Mouse (Mus musculus): ENCODE data around the gene Lonp2.
A peak's percentile ranks its signal among the peaks of the same experiment; 100 is the strongest.

The Lonp2 gene

GRCm38 (mm10) chr8:86756948-86757733 lies 133.3 kb downstream of the Lonp2 start:
- DNase-seq = peak; percentile 73 to 79

DNA sequence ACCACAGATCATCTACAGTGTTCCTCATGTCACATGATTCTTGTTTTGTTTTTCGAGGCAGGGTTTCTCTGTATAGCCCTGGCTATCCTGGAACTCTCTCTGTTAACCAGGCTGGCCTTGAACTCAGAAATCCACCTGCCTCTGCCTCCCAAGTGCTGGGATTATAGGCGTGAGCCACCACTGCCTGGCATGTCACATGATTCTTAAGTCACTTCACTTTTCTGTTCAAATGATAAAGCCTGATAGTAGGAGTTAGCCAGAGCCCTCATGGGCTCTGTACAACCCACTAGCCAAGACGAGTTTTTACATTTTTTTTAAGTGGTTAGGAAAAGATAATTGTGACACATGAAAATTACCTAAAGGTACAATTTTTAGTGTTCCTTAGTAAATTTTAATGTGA lies 134.8 kb downstream of the Lonp2 start:
- DNase-seq = no peak

DNA sequence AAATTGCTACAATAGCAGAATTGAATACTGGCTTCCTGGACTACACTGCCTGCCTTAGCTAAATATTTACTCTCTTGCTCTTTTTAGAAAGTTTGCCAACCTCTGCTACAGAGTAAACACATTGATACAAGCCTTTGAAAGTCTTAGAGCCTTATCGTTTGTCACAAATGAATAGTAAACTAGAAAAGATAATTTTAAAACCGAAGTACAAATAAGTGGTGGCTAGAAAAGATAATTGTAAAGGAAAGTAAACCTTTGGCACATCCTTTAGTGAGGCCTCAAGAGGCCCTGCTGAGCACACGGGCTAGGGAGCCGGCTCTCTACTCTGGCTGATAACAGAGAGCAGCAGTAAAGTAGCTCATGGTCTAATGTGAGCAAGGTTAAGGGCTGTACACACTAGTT lies 135.2 kb downstream of the Lonp2 start:
- DNase-seq = no peak

DNA sequence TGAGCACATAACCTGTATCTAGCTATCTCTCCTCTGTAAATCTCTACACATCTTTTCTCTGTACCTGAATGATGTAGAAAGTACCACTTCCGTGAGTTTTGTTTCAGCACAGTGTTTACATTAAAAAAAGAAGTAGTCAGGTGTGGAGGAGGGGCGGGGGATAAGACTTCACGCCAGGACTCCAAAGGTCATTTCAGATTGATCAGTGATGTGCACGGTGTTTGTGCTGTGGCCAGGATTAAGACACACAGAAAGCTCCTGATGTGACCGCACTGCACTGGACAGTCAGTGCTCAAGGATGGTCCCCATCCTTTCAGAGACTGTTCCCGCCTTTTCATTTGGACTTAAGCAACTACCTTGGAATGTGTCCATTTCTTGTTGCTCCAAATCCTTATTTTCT lies 136.9 kb downstream of the Lonp2 start:
- peak in 1 of 2 experiments; percentile 13 for DNase-seq

- DNase-seq = no peak
These were observed 139.0 kb downstream of the Lonp2 start for GRCm38 (mm10) chr8:86762806-86763205.

DNA sequence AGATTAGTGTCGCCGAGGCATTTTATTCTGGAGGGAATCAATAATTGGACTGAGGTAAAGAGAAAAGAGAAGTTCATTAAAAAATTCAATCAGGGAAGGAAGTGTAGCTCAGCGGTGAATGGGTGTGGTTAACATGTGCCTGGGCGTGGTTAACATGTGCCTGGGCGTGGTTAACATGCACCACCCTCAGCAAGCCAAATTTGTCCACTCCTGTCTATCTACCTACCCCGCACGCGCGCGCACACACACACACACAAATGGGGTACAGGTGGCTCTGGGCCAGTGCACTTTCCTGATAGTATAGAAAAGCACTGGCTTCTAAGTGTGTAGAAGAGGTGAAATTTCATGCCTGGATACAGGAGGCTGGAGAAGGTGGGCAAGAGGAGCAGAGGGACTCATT lies 141.3 kb downstream of the Lonp2 start:
- DNase-seq = no peak

- no peak for DNase-seq
These were observed 141.8 kb downstream of the Lonp2 start for GRCm38 (mm10) chr8:86765669-86766068.

- DNase-seq = peak; percentile 56 to 59
These were observed 142.8 kb downstream of the Lonp2 start for GRCm38 (mm10) chr8:86766548-86767211.

DNA sequence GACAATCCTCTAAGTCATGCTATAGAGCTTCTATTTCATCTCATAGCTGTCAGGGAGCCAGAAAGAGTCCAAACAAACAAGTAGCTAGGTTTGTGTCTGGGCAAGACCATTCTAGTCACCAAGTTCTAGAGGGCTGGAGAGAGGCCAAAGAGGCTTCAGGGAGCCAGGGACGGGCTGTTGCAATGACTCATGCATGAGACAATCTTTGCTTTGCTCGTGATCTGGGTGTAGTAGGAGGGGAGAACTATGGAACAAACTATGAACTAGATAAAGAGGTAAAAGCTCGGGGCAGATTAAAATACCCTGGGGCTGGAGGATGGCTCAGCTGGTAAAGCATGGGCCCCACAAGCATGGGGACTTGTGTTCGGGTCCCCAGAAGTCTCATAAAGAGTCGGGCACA lies 144.7 kb downstream of the Lonp2 start:
- DNase-seq = peak in 1 of 2 experiments; percentile 39

DNA sequence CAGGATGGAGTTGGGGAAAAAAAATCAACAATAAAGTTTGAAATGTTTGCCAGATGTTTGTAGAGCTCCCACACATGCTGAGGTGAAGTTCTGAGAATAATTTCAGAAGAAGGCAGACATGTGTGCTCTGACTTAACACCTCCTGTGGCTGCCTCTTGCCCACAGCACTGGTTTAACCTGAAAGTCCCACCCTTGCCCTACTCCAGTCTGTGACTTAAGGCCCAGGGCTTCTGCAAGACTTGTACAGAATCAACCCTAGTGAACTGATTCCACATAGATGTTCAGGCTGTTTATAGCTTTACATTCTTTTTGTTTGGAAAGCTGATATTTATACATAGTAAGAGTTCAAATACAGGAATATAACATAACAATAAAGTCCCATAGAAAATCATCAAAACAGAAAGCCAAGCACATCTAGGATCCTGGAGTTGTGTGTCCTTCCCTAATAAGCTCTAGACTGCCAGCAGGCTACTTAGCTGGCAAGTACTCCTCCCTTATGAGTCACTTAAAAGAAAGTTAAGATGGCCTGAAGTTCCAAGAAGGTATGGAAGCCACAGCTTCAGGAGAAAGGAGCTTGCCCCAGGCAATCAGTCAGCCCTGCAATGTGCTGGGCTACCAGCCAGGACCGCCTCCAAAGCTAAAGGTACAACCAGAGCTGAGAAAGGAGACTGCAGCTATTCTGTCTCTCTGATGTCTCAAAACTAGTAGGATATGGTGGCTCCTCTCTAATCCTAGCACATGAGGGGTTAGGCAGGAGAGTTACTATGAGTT lies 146.3 kb downstream of the Lonp2 start:
- DNase-seq = peak; percentile 60 to 81

Data from kidney, postnatal 36 days (tissue).